Mouse (Mus musculus): ENCODE results near the gene Olfr2. TPM values are rescaled to one million over a fixed set of nuclear protein-coding genes. Genes with fewer than 3 reads are reported as not detected.
"Not testable (repeated sequence)": the region's sequence is repeated elsewhere in the genome, so short reads cannot be mapped to it uniquely, and the experiment has no call there.

Gene Olfr2
- polyA plus RNA-seq, 1 experiment from 2014 or later: not detected

- Histone ChIP-seq H3K9ac (ENCODE audit: low read length) (no peak overlapping the region), H3K9me3 (ENCODE audit: control insufficient read depth, low read length) (no peaks in the 10 kb centered on the region), H3K27ac (ENCODE audit: low read depth, low read length) (no peak overlapping the region), H3K27me3 (ENCODE audit: control insufficient read depth, insufficient read depth, low read length) (no peaks in the 10 kb centered on the region), H3K4me3 (ENCODE audit: low read depth, low read length) (no peak overlapping the region), H3K4me2 (ENCODE audit: low read depth) (no peak overlapping the region), H3K4me1 (ENCODE audit: control insufficient read depth, insufficient read depth, low read length) (no peaks in the 10 kb centered on the region), H3K36me3 (ENCODE audit: control insufficient read depth, insufficient read depth, low read length) (no peaks in the 10 kb centered on the region)
- DNase-seq (ENCODE audit: low spot score) (no peak), ATAC-seq (ENCODE audit: insufficient read depth, low FRiP score, low TSS enrichment) (no peak)
- 88% methylated on average over 3 of the region's 3 CpGs for WGBS
Measured at GRCm38 (mm10) chr7:106985236-106985635, 20.6 kb downstream of the Olfr2 start.

- no peaks in the 10 kb centered on the region for H3K4me1 ChIP-seq (ENCODE audit: control insufficient read depth, insufficient read depth, low read length)
- 74% methylated on average over 1 of the region's 1 CpGs for WGBS
- DNase-seq (ENCODE audit: low spot score) (no peak), ATAC-seq (ENCODE audit: insufficient read depth, low FRiP score, low TSS enrichment) (no peak)
- no peaks in the 10 kb centered on the region for H3K9me3 ChIP-seq (ENCODE audit: control insufficient read depth, low read length)
- H3K4me2 ChIP-seq (ENCODE audit: low read depth): no peak within 1 kb of the TSS
- no peak within 1 kb of the TSS for H3K27ac ChIP-seq (ENCODE audit: low read depth, low read length)
- no peak within 1 kb of the TSS for H3K4me3 ChIP-seq (ENCODE audit: low read depth, low read length)
- no peak within 1 kb of the TSS for H3K9ac ChIP-seq (ENCODE audit: low read length)
- H3K36me3 ChIP-seq (ENCODE audit: control insufficient read depth, insufficient read depth, low read length): no peaks in the 10 kb centered on the region
- no peaks in the 10 kb centered on the region for H3K27me3 ChIP-seq (ENCODE audit: control insufficient read depth, insufficient read depth, low read length)
Measured at GRCm38 (mm10) chr7:106975353-106975752, 30.5 kb downstream of the Olfr2 start, which contains the start of gene Olfr711. Gene Olfr711, minus strand, starts transcription at chr7:106975453.

- H3K9me3 ChIP-seq (ENCODE audit: control insufficient read depth, low read length); H3K9ac ChIP-seq (ENCODE audit: low read length); H3K4me3 ChIP-seq (ENCODE audit: low read depth, low read length); ATAC-seq (ENCODE audit: insufficient read depth, low FRiP score, low TSS enrichment); DNase-seq (ENCODE audit: low spot score); H3K27me3 ChIP-seq (ENCODE audit: control insufficient read depth, insufficient read depth, low read length); H3K4me2 ChIP-seq (ENCODE audit: low read depth); H3K36me3 ChIP-seq (ENCODE audit: control insufficient read depth, insufficient read depth, low read length); H3K27ac ChIP-seq (ENCODE audit: low read depth, low read length); H3K4me1 ChIP-seq (ENCODE audit: control insufficient read depth, insufficient read depth, low read length): not testable (repeated sequence)
Measured at GRCm38 (mm10) chr7:106967503-106967902, 38.4 kb downstream of the Olfr2 start.

- ATAC-seq (ENCODE audit: insufficient read depth, low FRiP score, low TSS enrichment): no peak
- no peak within 1 kb of the TSS for H3K4me3 ChIP-seq (ENCODE audit: low read depth, low read length)
- H3K9ac ChIP-seq (ENCODE audit: low read length): no peak within 1 kb of the TSS
- no peaks in the 10 kb centered on the region for H3K9me3 ChIP-seq (ENCODE audit: control insufficient read depth, low read length)
- WGBS: 81% methylated on average over 1 of the region's 1 CpGs
- no peak within 1 kb of the TSS for H3K4me2 ChIP-seq (ENCODE audit: low read depth)
- no peak within 1 kb of the TSS for H3K27ac ChIP-seq (ENCODE audit: low read depth, low read length)
- no peak for DNase-seq (ENCODE audit: low spot score)
- H3K4me1 ChIP-seq (ENCODE audit: control insufficient read depth, insufficient read depth, low read length): no peaks in the 10 kb centered on the region
- no peaks in the 10 kb centered on the region for H3K27me3 ChIP-seq (ENCODE audit: control insufficient read depth, insufficient read depth, low read length)
- H3K36me3 ChIP-seq (ENCODE audit: control insufficient read depth, insufficient read depth, low read length): no peaks in the 10 kb centered on the region
Measured at GRCm38 (mm10) chr7:106963837-106964236, 42.0 kb downstream of the Olfr2 start, which contains the start of gene Olfr6. Gene Olfr6, minus strand, starts transcription at chr7:106963937.

- ATAC-seq (ENCODE audit: insufficient read depth, low FRiP score, low TSS enrichment): no peak
- WGBS: 86% methylated on average over 3 of the region's 3 CpGs
- Histone ChIP-seq H3K9me3 (ENCODE audit: control insufficient read depth, low read length) (no peaks in the 10 kb centered on the region), H3K36me3 (ENCODE audit: control insufficient read depth, insufficient read depth, low read length) (no peaks in the 10 kb centered on the region), H3K4me1 (ENCODE audit: control insufficient read depth, insufficient read depth, low read length) (no peaks in the 10 kb centered on the region), H3K9ac (ENCODE audit: low read length) (no peak within 1 kb of the TSS), H3K27ac (ENCODE audit: low read depth, low read length) (no peak within 1 kb of the TSS), H3K4me2 (ENCODE audit: low read depth) (no peak within 1 kb of the TSS), H3K27me3 (ENCODE audit: control insufficient read depth, insufficient read depth, low read length) (no peaks in the 10 kb centered on the region), H3K4me3 (ENCODE audit: low read depth, low read length) (no peak within 1 kb of the TSS)
- DNase-seq (ENCODE audit: low spot score): no peak
Measured at GRCm38 (mm10) chr7:106948212-106948611, 57.7 kb downstream of the Olfr2 start, which contains the start of gene Olfr710. Gene Olfr710, minus strand, starts transcription at chr7:106948312.

Other genes starting within 250 kb of the Olfr2 start
- not detected in 2 replicates for gene Olfr699, start 212.9 kb downstream of the Olfr2 start, polyA plus RNA-seq (2014; fragmentation: Nextera tagmentation; extraction: Ambion mirVana)
- gene Olfr700, start 197.2 kb downstream of the Olfr2 start, polyA plus RNA-seq (2014; fragmentation: Nextera tagmentation; extraction: Ambion mirVana): not detected in 2 replicates
- gene Olfr701, start 191.9 kb downstream of the Olfr2 start, polyA plus RNA-seq (2014; fragmentation: Nextera tagmentation; extraction: Ambion mirVana): not detected in 2 replicates
- gene Olfr702, start 172.2 kb downstream of the Olfr2 start, polyA plus RNA-seq (2014; fragmentation: Nextera tagmentation; extraction: Ambion mirVana): not detected in 2 replicates
- not detected in 2 replicates for gene Olfr703, start 162.7 kb downstream of the Olfr2 start, polyA plus RNA-seq (2014; fragmentation: Nextera tagmentation; extraction: Ambion mirVana)
- not detected in 2 replicates for gene Olfr704, start 142.9 kb downstream of the Olfr2 start, polyA plus RNA-seq (2014; fragmentation: Nextera tagmentation; extraction: Ambion mirVana)
- gene Olfr705, start 129.2 kb downstream of the Olfr2 start, polyA plus RNA-seq (2014; fragmentation: Nextera tagmentation; extraction: Ambion mirVana): not detected in 2 replicates
- gene Olfr706, start 117.9 kb downstream of the Olfr2 start, polyA plus RNA-seq (2014; fragmentation: Nextera tagmentation; extraction: Ambion mirVana): not detected in 2 replicates
- gene Olfr707, start 104.8 kb downstream of the Olfr2 start, polyA plus RNA-seq (2014; fragmentation: Nextera tagmentation; extraction: Ambion mirVana): not detected in 2 replicates
- not detected in 2 replicates for gene Olfr1532-ps1, start 98.1 kb downstream of the Olfr2 start, polyA plus RNA-seq (2014; fragmentation: Nextera tagmentation; extraction: Ambion mirVana)
- not detected in 2 replicates for gene Olfr709-ps1, start 73.9 kb downstream of the Olfr2 start, polyA plus RNA-seq (2014; fragmentation: Nextera tagmentation; extraction: Ambion mirVana)
- not detected in 2 replicates for gene Olfr710, start 57.8 kb downstream of the Olfr2 start, polyA plus RNA-seq (2014; fragmentation: Nextera tagmentation; extraction: Ambion mirVana)
- gene Olfr6, start 42.1 kb downstream of the Olfr2 start, polyA plus RNA-seq (2014; fragmentation: Nextera tagmentation; extraction: Ambion mirVana): not detected in 2 replicates
- not detected in 2 replicates for gene Olfr711, start 30.6 kb downstream of the Olfr2 start, polyA plus RNA-seq (2014; fragmentation: Nextera tagmentation; extraction: Ambion mirVana)
- not detected in 2 replicates for gene Olfr713, start 25.1 kb upstream of the Olfr2 start, polyA plus RNA-seq (2014; fragmentation: Nextera tagmentation; extraction: Ambion mirVana)
- not detected in 2 replicates for gene Olfr714, start 64.9 kb upstream of the Olfr2 start, polyA plus RNA-seq (2014; fragmentation: Nextera tagmentation; extraction: Ambion mirVana)
- not detected in 2 replicates for gene Olfr17, start 87.1 kb upstream of the Olfr2 start, polyA plus RNA-seq (2014; fragmentation: Nextera tagmentation; extraction: Ambion mirVana)
- gene Olfr715b, start 104.3 kb upstream of the Olfr2 start, polyA plus RNA-seq (2014; fragmentation: Nextera tagmentation; extraction: Ambion mirVana): not detected in 2 replicates
- gene Olfr715, start 125.0 kb upstream of the Olfr2 start, polyA plus RNA-seq (2014; fragmentation: Nextera tagmentation; extraction: Ambion mirVana): not detected in 2 replicates
- gene Olfr716, start 132.3 kb upstream of the Olfr2 start, polyA plus RNA-seq (2014; fragmentation: Nextera tagmentation; extraction: Ambion mirVana): not detected in 2 replicates
- gene Nlrp14, start 160.9 kb upstream of the Olfr2 start, polyA plus RNA-seq (2014; fragmentation: Nextera tagmentation; extraction: Ambion mirVana): not detected in 2 replicates
- not detected in 2 replicates for gene Rbmxl2, start 203.4 kb upstream of the Olfr2 start, polyA plus RNA-seq (2014; fragmentation: Nextera tagmentation; extraction: Ambion mirVana)

Measured in neural tube, embryonic 11.5 days (tissue).